Mouse (Mus musculus) liver, postnatal 0 days (tissue): Measurements from ENCODE around the gene Rpp40.

Experiments
- CTCF ChIP-seq: sonication (generic); IDR thresholded peaks from 2 replicates; pipeline ENCODE4 v1.5.1; 2016; ENCODE audit warnings: antibody characterized with exemption, low read depth
- EP300 ChIP-seq: IDR thresholded peaks from 2 replicates; pipeline ENCODE4 v1.6.1; 2016; ENCODE audit warnings: antibody characterized with exemption, low read depth, mild to moderate bottlenecking

GRCm38 (mm10) chr13:35905378-35905777, 781 bp downstream of the Rpp40 start:
- TF ChIP-seq CTCF = no peak
- no peak for TF ChIP-seq EP300
